Mouse (Mus musculus) ovary, postnatal 10 days (tissue): ENCODE measurements around the gene Ech1.
A peak's percentile ranks its signal among the peaks of the same experiment; 100 is the strongest.

Experiments used
- DNase-seq: peaks from one replicate; pipeline ENCODE4 v3.0.0; 2022; ENCODE audit warnings: low spot score

Ech1 gene

GRCm38 (mm10) chr7:28824941-28825685 is at the start of gene Ech1:
Gene Ech1, plus strand, starts transcription at chr7:28825217.
- peak; percentile 81 for DNase-seq

GRCm38 (mm10) chr7:28778825-28779224 is 46.2 kb upstream of the Ech1 start:
- DNase-seq: no peak

GRCm38 (mm10) chr7:28780067-28780658 is 44.9 kb upstream of the Ech1 start:
- DNase-seq: peak; percentile 85

GRCm38 (mm10) chr7:28780857-28781256 is 44.2 kb upstream of the Ech1 start:
- DNase-seq: no peak

- DNase-seq: no peak
These were observed 43.8 kb upstream of the Ech1 start for GRCm38 (mm10) chr7:28781261-28781663.

- no peak for DNase-seq
These were observed 39.9 kb upstream of the Ech1 start for GRCm38 (mm10) chr7:28785161-28785560.

GRCm38 (mm10) chr7:28787884-28788283 is 37.1 kb upstream of the Ech1 start:
- no peak for DNase-seq

- DNase-seq: no peak
These were observed 36.5 kb upstream of the Ech1 start, which contains the start of gene Rinl for GRCm38 (mm10) chr7:28788307-28789195. Gene Rinl, plus strand, starts transcription at chr7:28788969.

GRCm38 (mm10) chr7:28789235-28789634 is 35.8 kb upstream of the Ech1 start:
- no peak for DNase-seq

- no peak for DNase-seq
These were observed 34.8 kb upstream of the Ech1 start for GRCm38 (mm10) chr7:28790066-28790806.

GRCm38 (mm10) chr7:28791706-28792105 is 33.3 kb upstream of the Ech1 start:
- no peak for DNase-seq

GRCm38 (mm10) chr7:28792391-28793185 is 32.4 kb upstream of the Ech1 start:
- DNase-seq: no peak

GRCm38 (mm10) chr7:28793834-28794233 is 31.2 kb upstream of the Ech1 start:
- DNase-seq: no peak

GRCm38 (mm10) chr7:28794496-28794895 is 30.5 kb upstream of the Ech1 start:
- DNase-seq: no peak

- no peak for DNase-seq
These were observed 29.2 kb upstream of the Ech1 start for GRCm38 (mm10) chr7:28795832-28796231.

- DNase-seq: peak; percentile 62
These were observed 28.4 kb upstream of the Ech1 start for GRCm38 (mm10) chr7:28796562-28796975.

- no peak for DNase-seq
These were observed 25.0 kb upstream of the Ech1 start for GRCm38 (mm10) chr7:28799994-28800393.

- DNase-seq: no peak
These were observed 23.6 kb upstream of the Ech1 start for GRCm38 (mm10) chr7:28801451-28801850.

GRCm38 (mm10) chr7:28801901-28802670 is 22.9 kb upstream of the Ech1 start:
- no peak for DNase-seq

- DNase-seq: no peak
These were observed 22.0 kb upstream of the Ech1 start for GRCm38 (mm10) chr7:28802846-28803588.
